In the genomic region with DNA sequence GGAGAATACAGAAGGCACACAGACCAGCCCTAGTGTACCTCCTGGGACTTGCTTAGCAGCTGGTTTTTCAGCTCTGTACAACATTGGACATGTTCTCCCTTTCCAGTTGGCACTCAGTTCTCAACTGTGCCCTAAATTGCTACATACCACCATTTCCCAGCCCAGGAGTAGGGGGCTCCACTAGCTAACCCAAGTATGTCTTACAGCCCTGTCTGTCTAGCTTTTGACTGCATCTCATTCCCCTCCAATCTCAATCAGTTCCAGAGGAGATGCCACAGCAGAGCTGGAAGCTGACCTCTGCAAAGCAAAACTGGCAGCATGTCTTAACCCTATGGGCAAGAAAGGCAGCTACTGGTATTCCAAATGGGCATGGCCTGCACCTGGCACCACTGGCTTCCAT, we compare ENCODE assay signal across 24 mouse cellular contexts. TPM values are rescaled to one million over a fixed set of nuclear protein-coding genes. Genes with fewer than 3 reads are reported as not detected.
"Had no signal": no experiment of that assay in that cellular context is flagged by ENCODE, and none has a peak within 500 bp of the region (broad histone marks: within the 10 kb centered on the region; RNA-seq: fewer than 3 reads in every experiment).

No protein-coding gene starts in this region.

- H3K27ac ChIP-seq: liver, embryonic 15.5 days; lung, embryonic 15.5 days; macrophage; midbrain, embryonic 12.5 days; midbrain, embryonic 15.5 days; neural tube, embryonic 12.5 days; stomach, embryonic 15.5 days; stomach, postnatal 0 days had no signal

- H3K27me3 ChIP-seq: liver, embryonic 15.5 days; lung, embryonic 15.5 days; midbrain, embryonic 12.5 days; midbrain, embryonic 15.5 days; neural tube, embryonic 12.5 days; stomach, embryonic 15.5 days had no signal

- DNase-seq: liver, postnatal 0 days; lung, adult 2 months; lung, postnatal 14 days; lung, postnatal 36 days; right cerebral cortex, postnatal 14 days; thymus, adult 2 months; thymus, postnatal 25 days; thymus, postnatal 4 days had no signal

- H3K4me3 ChIP-seq: liver, embryonic 15.5 days; lung, embryonic 15.5 days; megakaryocyte, embryonic 14.5 days; midbrain, embryonic 12.5 days; midbrain, embryonic 15.5 days; neural tube, embryonic 12.5 days; stomach, embryonic 15.5 days had no signal

RNA-seq across cellular contexts. Expression of a gene that starts 2.1 kb away (rescaled TPM):
- total RNA-seq: megakaryocyte progenitor cell, adult 5-6 weeks; midbrain, postnatal 0 days; neutrophil, adult 5-6 weeks had no signal
- polyA plus RNA-seq: liver, embryonic 15.5 days; lung, postnatal 0 days; macrophage; midbrain, embryonic 15.5 days; spleen, adult 2 months; stomach, embryonic 15.5 days had no signal

RNA-seq across cellular contexts. Expression of a gene that starts 2.3 kb away (rescaled TPM):
- total RNA-seq: megakaryocyte progenitor cell, adult 5-6 weeks; midbrain, postnatal 0 days; neutrophil, adult 5-6 weeks had no signal
- polyA plus RNA-seq: liver, embryonic 15.5 days; liver, postnatal 0 days; lung, adult 2 months; lung, embryonic 15.5 days; lung, postnatal 0 days; macrophage; midbrain, embryonic 12.5 days; midbrain, embryonic 15.5 days; midbrain, postnatal 0 days; neural tube, embryonic 12.5 days; neural tube, embryonic 14.5 days; spleen, adult 2 months; stomach, postnatal 0 days; urinary bladder, adult 2 months had no signal

RNA-seq across cellular contexts. Expression of a gene that starts 4.6 kb away (rescaled TPM):
- polyA plus RNA-seq: liver, postnatal 0 days; macrophage; stomach, postnatal 0 days had no signal
